Mouse (Mus musculus): ENCODE data around the gene Kif27. TPM values are rescaled to one million over a fixed set of nuclear protein-coding genes. Genes with fewer than 3 reads are reported as not detected.

Gene Kif27
- total and polyA plus RNA-seq, 3 experiments = 0.13 to 0.42 TPM; not detected in 1

GRCm38 (mm10) chr13:58287822-58288221 lies 71.1 kb downstream of the Kif27 start:
- Histone ChIP-seq H3K27me3 (ENCODE audit: control insufficient read depth in 1 of 2, insufficient read depth in 2 of 2, low read length in 2 of 2) (no peaks in the 10 kb centered on the region), H3K79me2 (ENCODE audit: control insufficient read depth, insufficient read depth, low read length, poor library complexity) (no peaks in the 10 kb centered on the region), H3K4me3 (ENCODE audit: control insufficient read depth in 1 of 2, insufficient read depth in 1 of 2, low read depth in 2 of 2, low read length in 2 of 2) (no peak overlapping the region), H3K4me1 (ENCODE audit: control insufficient read depth in 1 of 2, insufficient read depth in 2 of 2, low read length in 2 of 2) (no peaks in the 10 kb centered on the region), H3K9me3 (replicated peaks; ENCODE audit: insufficient read depth, low read length) (no peaks in the 10 kb centered on the region), H3K27ac (ENCODE audit: control insufficient read depth, low read depth, low read length) (no peak overlapping the region), H3K9ac (ENCODE audit: control insufficient read depth, low read depth, low read length, poor library complexity, severe bottlenecking) (no peak overlapping the region), H3K36me3 (ENCODE audit: control insufficient read depth in 1 of 2, insufficient read depth in 2 of 2, low read length in 2 of 2) (no peaks in the 10 kb centered on the region; a peak in 1 of 4 replicates)
- peak; percentile 85 for DNase-seq (ENCODE audit: low read depth, low spot score)
- TF ChIP-seq SMC3 (IDR thresholded peaks at IDR 0.05; ENCODE audit: low read depth, low read length) = peak; percentile 98
- TF ChIP-seq ZC3H11A (IDR thresholded peaks at IDR 0.05; ENCODE audit: low read depth, low read length) = peak; percentile 94
- no peak for TF ChIP-seq ETS1 (IDR thresholded peaks at IDR 0.05; ENCODE audit: low read depth, low read length)
- TF ChIP-seq TCF12 (IDR thresholded peaks at IDR 0.05; ENCODE audit: low read depth, low read length) = no peak
- TF ChIP-seq CTCF (IDR thresholded peaks at IDR 0.05 in 2 of 3, conservative IDR thresholded peaks at IDR 0.05 in 1 of 3; ENCODE audit: control insufficient read depth in 1 of 3, insufficient read depth in 1 of 3, low read depth in 2 of 3, low read length in 3 of 3, poor library complexity in 1 of 3, severe bottlenecking in 1 of 3) = peak; percentile 98 to 99 (median 99)
- TF ChIP-seq RAD21 (IDR thresholded peaks at IDR 0.05; ENCODE audit: low read depth, low read length) = peak; percentile 98

- DNase-seq (ENCODE audit: low read depth, low spot score) = no peak
- Histone ChIP-seq H3K9me3 (replicated peaks; ENCODE audit: insufficient read depth, low read length) (no peaks in the 10 kb centered on the region), H3K79me2 (ENCODE audit: control insufficient read depth, insufficient read depth, low read length, poor library complexity) (no peaks in the 10 kb centered on the region), H3K27ac (ENCODE audit: control insufficient read depth, low read depth, low read length) (no peak overlapping the region), H3K36me3 (ENCODE audit: control insufficient read depth in 1 of 2, insufficient read depth in 2 of 2, low read length in 2 of 2) (no peaks in the 10 kb centered on the region; a peak in 1 of 4 replicates), H3K27me3 (ENCODE audit: control insufficient read depth in 1 of 2, insufficient read depth in 2 of 2, low read length in 2 of 2) (no peaks in the 10 kb centered on the region), H3K4me3 (ENCODE audit: control insufficient read depth in 1 of 2, insufficient read depth in 1 of 2, low read depth in 2 of 2, low read length in 2 of 2) (no peak overlapping the region), H3K9ac (ENCODE audit: control insufficient read depth, low read depth, low read length, poor library complexity, severe bottlenecking) (no peak overlapping the region), H3K4me1 (ENCODE audit: control insufficient read depth in 1 of 2, insufficient read depth in 2 of 2, low read length in 2 of 2) (no peaks in the 10 kb centered on the region)
- no peak for TF ChIP-seq GABPA (IDR thresholded peaks at IDR 0.05; ENCODE audit: low read depth, low read length)
- TF ChIP-seq TAL1 (IDR thresholded peaks at IDR 0.05; ENCODE audit: low read length) = no peak
These were observed 75.5 kb downstream of the Kif27 start for GRCm38 (mm10) chr13:58283466-58283865.

GRCm38 (mm10) chr13:58281936-58282335 lies 77.0 kb downstream of the Kif27 start:
- Histone ChIP-seq H3K36me3 (ENCODE audit: control insufficient read depth in 1 of 2, insufficient read depth in 2 of 2, low read length in 2 of 2) (no peaks in the 10 kb centered on the region), H3K9ac (ENCODE audit: control insufficient read depth, low read depth, low read length, poor library complexity, severe bottlenecking) (no peak overlapping the region), H3K4me3 (ENCODE audit: control insufficient read depth in 1 of 2, insufficient read depth in 1 of 2, low read depth in 2 of 2, low read length in 2 of 2) (no peak overlapping the region), H3K79me2 (ENCODE audit: control insufficient read depth, insufficient read depth, low read length, poor library complexity) (no peaks in the 10 kb centered on the region), H3K27me3 (ENCODE audit: control insufficient read depth in 1 of 2, insufficient read depth in 2 of 2, low read length in 2 of 2) (no peaks in the 10 kb centered on the region), H3K27ac (ENCODE audit: control insufficient read depth, low read depth, low read length) (no peak overlapping the region), H3K9me3 (replicated peaks; ENCODE audit: insufficient read depth, low read length) (no peaks in the 10 kb centered on the region), H3K4me1 (ENCODE audit: control insufficient read depth in 1 of 2, insufficient read depth in 2 of 2, low read length in 2 of 2) (no peaks in the 10 kb centered on the region)
- TF ChIP-seq ELF1 (IDR thresholded peaks at IDR 0.05; ENCODE audit: low read depth, low read length) (no peak), ZC3H11A (IDR thresholded peaks at IDR 0.05; ENCODE audit: low read depth, low read length) (no peak), GABPA (IDR thresholded peaks at IDR 0.05; ENCODE audit: low read depth, low read length) (no peak), ZMIZ1 (IDR thresholded peaks at IDR 0.05; ENCODE audit: low read depth, low read length) (no peak), SMC3 (IDR thresholded peaks at IDR 0.05; ENCODE audit: low read depth, low read length) (no peak), BHLHE40 (IDR thresholded peaks at IDR 0.05; ENCODE audit: borderline replicate concordance, low read depth, low read length) (no peak), NELFE (IDR thresholded peaks at IDR 0.05; ENCODE audit: low read depth, low read length) (no peak), EP300 (IDR thresholded peaks at IDR 0.05; ENCODE audit: low read depth in 1 of 2, low read length in 2 of 2) (no peak), NRF1 (IDR thresholded peaks at IDR 0.05; ENCODE audit: insufficient read depth, low read depth, low read length, poor library complexity, severe bottlenecking) (no peak), JUND (IDR thresholded peaks at IDR 0.05; ENCODE audit: low read depth, low read length) (no peak), GATA1 (IDR thresholded peaks at IDR 0.05; ENCODE audit: low read depth, low read length) (no peak), POLR2AphosphoS5 (IDR thresholded peaks at IDR 0.05; ENCODE audit: borderline replicate concordance, low read depth, low read length) (no peak), TAL1 (IDR thresholded peaks at IDR 0.05; ENCODE audit: low read length) (no peak), ZKSCAN1 (IDR thresholded peaks at IDR 0.05; ENCODE audit: low read depth, low read length) (no peak)
- no peak for DNase-seq (ENCODE audit: low read depth, low spot score)
